13 mouse cellular contexts compared by ENCODE assay signal in genomic region chr5:106989181-106989580, GRCm38 (mm10). TPM values are rescaled to one million over a fixed set of nuclear protein-coding genes. Genes with fewer than 3 reads are reported as not detected.
DNase-seq lines count a peak whose midpoint lies in the region; ATAC-seq and TF ChIP-seq lines count a peak whose summit lies in the region.
"Had no signal": no experiment of that assay in that cellular context is flagged by ENCODE, and none has a peak within 500 bp of the region (broad histone marks: within the 10 kb centered on the region; RNA-seq: fewer than 3 reads in every experiment).

No protein-coding gene starts in this region.

- no peak overlapping the region for H3K9ac ChIP-seq in heart, embryonic 12.5 days
- no peak overlapping the region for H3K9ac ChIP-seq in hindbrain, postnatal 0 days (replicated peaks; ENCODE audit: low read length)
- no peak overlapping the region for H3K9ac ChIP-seq in midbrain, embryonic 13.5 days (replicated peaks)
- H3K9ac ChIP-seq: forebrain, postnatal 0 days; limb, embryonic 12.5 days; midbrain, embryonic 12.5 days had no signal

- DNase-seq in heart, adult 18-20 months = peak; percentile 57 to 73
- peak; percentile 44 to 53 for DNase-seq in heart, postnatal 14 days
- DNase-seq in kidney, postnatal 14 days = peak; percentile 69
- no peak for DNase-seq in thymus, postnatal 0 days (ENCODE audit: low spot score)
- DNase-seq in hindbrain, postnatal 0 days (ENCODE audit: low spot score) = no peak
- DNase-seq: embryo, embryonic 11 days; forebrain, postnatal 0 days had no signal

- intact Hi-C loops in heart, postnatal 14 days (cut with DNase I) = no loop called here

- no peak overlapping the region for H3K4me3 ChIP-seq in heart, embryonic 12.5 days
- H3K4me3 ChIP-seq in small intestine, adult 2 months (ENCODE audit: low read depth, low read length) = no peak overlapping the region
- no peak overlapping the region for H3K4me3 ChIP-seq in hindbrain, postnatal 0 days (ENCODE audit: low read length)
- H3K4me3 ChIP-seq in midbrain, embryonic 13.5 days (replicated peaks) = no peak overlapping the region
- H3K4me3 ChIP-seq: limb, embryonic 12.5 days; midbrain, embryonic 12.5 days had no signal

- H3K4me1 ChIP-seq in heart, embryonic 12.5 days (replicated peaks) = peaks cover 13% of the 10 kb centered on the region
- H3K4me1 ChIP-seq in small intestine, adult 2 months (ENCODE audit: control insufficient read depth, insufficient read depth, insufficient read length, low read length) = 0 out of 2 replicates have a peak, but pooled peaks cover 2% of the 10 kb centered on the region
- no peaks in the 10 kb centered on the region for H3K4me1 ChIP-seq in hindbrain, postnatal 0 days (ENCODE audit: insufficient read depth, low read length)
- no peaks in the 10 kb centered on the region; the same call in 1 of the 2 replicates for H3K4me1 ChIP-seq in midbrain, embryonic 13.5 days (replicated peaks)
- H3K4me1 ChIP-seq: midbrain, embryonic 12.5 days had no signal

- H3K27ac ChIP-seq in heart, embryonic 12.5 days (ENCODE audit: poor library complexity, severe bottlenecking) = no peak overlapping the region
- peak overlapping the region; percentile 46; the same call in 1 of the 2 replicates for H3K27ac ChIP-seq in small intestine, adult 2 months (ENCODE audit: insufficient read depth, low read depth, low read length)
- H3K27ac ChIP-seq in hindbrain, postnatal 0 days = no peak overlapping the region
- H3K27ac ChIP-seq in midbrain, embryonic 13.5 days = no peak overlapping the region
- H3K27ac ChIP-seq: limb, embryonic 12.5 days; midbrain, embryonic 12.5 days had no signal

- no peak for ATAC-seq in heart, embryonic 12.5 days (ENCODE audit: insufficient number of reproducible peaks, low FRiP score)
- no peak for ATAC-seq in hindbrain, postnatal 0 days
- ATAC-seq in midbrain, embryonic 13.5 days = no peak
- ATAC-seq: forebrain, postnatal 0 days; hindbrain, embryonic 16.5 days had no signal

- H3K9me3 ChIP-seq in heart, embryonic 12.5 days (replicated peaks) = no peaks in the 10 kb centered on the region
- no peaks in the 10 kb centered on the region for H3K9me3 ChIP-seq in hindbrain, postnatal 0 days (ENCODE audit: low read length)
- H3K9me3 ChIP-seq in midbrain, embryonic 13.5 days = no peaks in the 10 kb centered on the region
- H3K9me3 ChIP-seq: limb, embryonic 12.5 days; midbrain, embryonic 12.5 days had no signal

- TF ChIP-seq CTCF in small intestine, adult 2 months (IDR thresholded peaks at IDR 0.05; ENCODE audit: extremely low read depth, insufficient read length, insufficient replicate concordance, low read depth, low read length) = no peak
- no peak for TF ChIP-seq CTCF in hindbrain, postnatal 0 days (IDR thresholded peaks at IDR 0.05; ENCODE audit: low read depth)

- 49% methylated on average over 8 of the region's 8 CpGs for WGBS in heart, embryonic 12.5 days
- WGBS in small intestine, adult 2 months = 63% methylated on average over 8 of the region's 8 CpGs
- 67% methylated on average over 8 of the region's 8 CpGs for WGBS in hindbrain, postnatal 0 days
- 71% methylated on average over 8 of the region's 8 CpGs for WGBS in midbrain, embryonic 13.5 days

- no peak for TF ChIP-seq POLR2A in small intestine, adult 2 months (IDR thresholded peaks at IDR 0.05; ENCODE audit: low read depth, low read length)

- no peaks in the 10 kb centered on the region for H3K27me3 ChIP-seq in heart, embryonic 12.5 days (replicated peaks)
- no peaks in the 10 kb centered on the region for H3K27me3 ChIP-seq in small intestine, adult 2 months (ENCODE audit: control insufficient read depth, insufficient read depth, low read length)
- no peaks in the 10 kb centered on the region for H3K27me3 ChIP-seq in hindbrain, postnatal 0 days (ENCODE audit: insufficient read depth, low read length)
- H3K27me3 ChIP-seq in midbrain, embryonic 13.5 days = 0 out of 2 replicates have a peak, but pooled peaks cover 3% of the 10 kb centered on the region
- H3K27me3 ChIP-seq: limb, embryonic 12.5 days; midbrain, embryonic 12.5 days had no signal

- no peak overlapping the region for H3K4me2 ChIP-seq in heart, embryonic 12.5 days
- no peak overlapping the region for H3K4me2 ChIP-seq in hindbrain, postnatal 0 days (ENCODE audit: low read depth, low read length)
- H3K4me2 ChIP-seq in midbrain, embryonic 13.5 days (replicated peaks) = no peak overlapping the region
- H3K4me2 ChIP-seq: limb, embryonic 12.5 days; midbrain, embryonic 12.5 days had no signal

- H3K36me3 ChIP-seq in heart, embryonic 12.5 days = peaks cover 14% of the 10 kb centered on the region
- no peaks in the 10 kb centered on the region for H3K36me3 ChIP-seq in small intestine, adult 2 months (ENCODE audit: control insufficient read depth, insufficient read depth, low read length)
- no peaks in the 10 kb centered on the region for H3K36me3 ChIP-seq in hindbrain, postnatal 0 days (ENCODE audit: insufficient read depth, low read length)
- peaks cover 10% of the 10 kb centered on the region for H3K36me3 ChIP-seq in midbrain, embryonic 13.5 days

RNA-seq across cellular contexts. Expression of gene Cdc7, which starts 25.1 kb away (rescaled TPM):
- total RNA-seq in heart, adult 18-20 months (2021) = under 1 TPM; 0.57 to 0.65 TPM
- 29.8 and 30.8 TPM in 2 replicates for polyA plus RNA-seq in heart, embryonic 12.5 days (2016; fragmentation: Nextera tagmentation; extraction: Ambion mirVana)
- 1 to 10 TPM; 1.6 to 2.0 TPM for total RNA-seq in heart, postnatal 14 days (2021)
- 1.5 and 1.9 TPM in 2 replicates for polyA plus RNA-seq in small intestine, adult 2 months (2012; rRNA removed)
- 33.1 and 37.4 TPM in 2 replicates for polyA plus RNA-seq in thymus, postnatal 0 days (2015; fragmentation: Nextera tagmentation; extraction: Ambion mirVana)
- total RNA-seq in hindbrain, postnatal 0 days (2014; rRNA removed) = 23.3 and 25.5 TPM in 2 replicates
- 21.4 and 22.4 TPM in 2 replicates for polyA plus RNA-seq in hindbrain, postnatal 0 days (2015; fragmentation: Nextera tagmentation; extraction: Ambion mirVana)
- polyA plus RNA-seq in midbrain, embryonic 13.5 days (2015; fragmentation: Nextera tagmentation; extraction: Ambion mirVana) = 43.9 and 44.4 TPM in 2 replicates

Comparison
In these comparisons a context has a peak if more than half of its experiments do, and no peak if none do; other contexts are left out.
1. DNase-seq: peak in heart, adult 18-20 months (2 of 2), heart, postnatal 14 days (2 of 2) and kidney, postnatal 14 days (single experiment); none in thymus, postnatal 0 days (single experiment) and hindbrain, postnatal 0 days (single experiment).